Mouse (Mus musculus) heart, embryonic 14.5 days (tissue): Measurements from ENCODE around the gene Fktn. TPM values are rescaled to one million over a fixed set of nuclear protein-coding genes. Genes with fewer than 3 reads are reported as not detected.

Experiments
- polyA plus RNA-seq: library from polyadenylated mRNA; unstranded; fragments of >200 nt; fragmentation: Nextera tagmentation; extraction: Ambion mirVana; gene quantifications from 2 replicates; pipeline ENCODE4 v1.2.1, GENCODE M21; 2014

The Fktn gene
- polyA plus RNA-seq, 1 experiment from 2014 or later: 16.9 TPM

Other genes with a start within 250 kb of the Fktn start
- gene Fsd1l, start 82.5 kb upstream of the Fktn start, polyA plus RNA-seq: 10.1 and 10.6 TPM in 2 replicates
- gene Tal2, start 65.7 kb downstream of the Fktn start, polyA plus RNA-seq: 0.15 TPM in 1 of 2 replicates, not detected in the other
- gene Tmem38b, start 112.0 kb downstream of the Fktn start, polyA plus RNA-seq: 10.2 and 11.2 TPM in 2 replicates